Mouse (Mus musculus) layer of hippocampus, adult 18-20 months (tissue): ENCODE data around the gene Lrrc49. TPM values are rescaled to one million over a fixed set of nuclear protein-coding genes. Genes with fewer than 3 reads are reported as not detected.

ENCODE experiments used
- DNase-seq, 2 experiments: peaks; one replicate each; pipeline ENCODE4 v3.0.0; 2022; ENCODE audit warnings: low spot score in 2 of 2
- total RNA-seq, 2 experiments: library from RNA; stranded (reverse); gene quantifications; 2 replicates each; pipeline ENCODE4 v1.2.3; 2021

The Lrrc49 gene
- total RNA-seq, 2 experiments from 2014 or later: 59.4 to 61.0 TPM

- DNase-seq: no peak
Observed at GRCm38 (mm10) chr9:60600273-60600672, 87.7 kb downstream of the Lrrc49 start.

- peak in 1 of 2 experiments; percentile 39 for DNase-seq
Observed at GRCm38 (mm10) chr9:60599489-60599888, 88.5 kb downstream of the Lrrc49 start.

- DNase-seq: no peak
Observed at GRCm38 (mm10) chr9:60595406-60595805, 92.6 kb downstream of the Lrrc49 start.

GRCm38 (mm10) chr9:60592974-60593373 is 95.0 kb downstream of the Lrrc49 start:
- DNase-seq: peak in 1 of 2 experiments; percentile 23

GRCm38 (mm10) chr9:60592363-60592762 is 95.6 kb downstream of the Lrrc49 start:
- DNase-seq: peak; percentile 16 to 50

GRCm38 (mm10) chr9:60590871-60591624 is 96.9 kb downstream of the Lrrc49 start:
- DNase-seq: no peak

- no peak for DNase-seq
Observed at GRCm38 (mm10) chr9:60588914-60589313, 99.0 kb downstream of the Lrrc49 start.

- no peak for DNase-seq
Observed at GRCm38 (mm10) chr9:60586920-60587319, 101.0 kb downstream of the Lrrc49 start.

GRCm38 (mm10) chr9:60585206-60585605 is 102.8 kb downstream of the Lrrc49 start:
- DNase-seq: no peak

GRCm38 (mm10) chr9:60582553-60582952 is 105.4 kb downstream of the Lrrc49 start:
- DNase-seq: no peak

GRCm38 (mm10) chr9:60573011-60573410 is 114.9 kb downstream of the Lrrc49 start:
- no peak for DNase-seq

GRCm38 (mm10) chr9:60571725-60572124 is 116.2 kb downstream of the Lrrc49 start:
- DNase-seq: no peak

- DNase-seq: no peak
Observed at GRCm38 (mm10) chr9:60571041-60571440, 116.9 kb downstream of the Lrrc49 start.

GRCm38 (mm10) chr9:60569366-60569765 is 118.6 kb downstream of the Lrrc49 start:
- DNase-seq: no peak

- no peak for DNase-seq
Observed at GRCm38 (mm10) chr9:60563809-60564208, 124.1 kb downstream of the Lrrc49 start.

- no peak for DNase-seq
Observed at GRCm38 (mm10) chr9:60562443-60563371, 125.3 kb downstream of the Lrrc49 start.

GRCm38 (mm10) chr9:60561641-60562289 is 126.2 kb downstream of the Lrrc49 start:
- DNase-seq: peak; percentile 14 to 44

GRCm38 (mm10) chr9:60558507-60558906 is 129.5 kb downstream of the Lrrc49 start:
- DNase-seq: peak in 1 of 2 experiments; percentile 15

GRCm38 (mm10) chr9:60551238-60551637 is 136.7 kb downstream of the Lrrc49 start:
- DNase-seq: no peak

GRCm38 (mm10) chr9:60548182-60548581 is 139.8 kb downstream of the Lrrc49 start:
- DNase-seq: peak in 1 of 2 experiments; percentile 30

GRCm38 (mm10) chr9:60546169-60546568 is 141.8 kb downstream of the Lrrc49 start:
- no peak for DNase-seq
